Mouse (Mus musculus): ENCODE results near the gene 2310034G01Rik. TPM values are rescaled to one million over a fixed set of nuclear protein-coding genes. Genes with fewer than 3 reads are reported as not detected.

The 2310034G01Rik gene
- polyA plus RNA-seq (2014; fragmentation: Illumina TruSeq; extraction: RNeasy Lipid Tissue Mini Kit (QIAGEN cat#74804); ENCODE audit: insufficient read depth, low read depth, low replicate concordance) = 3.3 TPM

DNA sequence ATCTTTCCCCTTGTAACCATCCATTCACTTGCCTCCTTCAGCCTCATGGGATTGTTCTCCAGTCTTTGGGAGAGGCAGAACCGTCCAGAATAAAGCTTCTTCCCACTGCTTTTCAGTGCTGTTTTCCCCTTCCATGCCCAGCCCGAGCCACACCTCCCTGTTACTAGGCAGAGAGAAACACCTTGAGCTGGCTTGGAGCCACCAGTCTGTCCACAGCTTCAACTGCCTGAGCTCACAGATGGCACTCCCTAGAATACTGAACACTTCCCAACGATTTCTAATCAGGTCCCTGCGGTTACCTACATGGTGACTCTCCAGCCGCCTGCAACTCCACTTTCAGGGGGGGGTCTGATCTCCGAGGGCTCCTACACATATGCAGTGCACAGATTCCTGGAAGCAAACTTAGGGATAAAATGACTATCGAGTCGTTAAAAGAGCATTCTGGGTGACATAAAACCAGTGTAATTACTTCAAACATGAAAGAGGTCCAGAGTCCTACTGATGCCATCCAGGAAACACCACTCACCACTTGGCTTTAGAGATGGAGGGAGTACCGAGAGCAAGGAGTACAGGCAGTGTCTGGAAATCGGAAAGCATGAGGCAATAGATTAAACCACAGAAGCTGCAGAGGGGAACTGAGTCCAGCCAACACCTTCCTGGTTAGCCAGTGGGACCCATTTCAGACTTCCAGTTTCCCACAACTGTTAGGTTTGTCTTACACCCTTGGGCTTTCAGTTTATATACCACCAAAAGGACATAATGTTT is at the start of gene 2310034G01Rik:
2310034G01Rik (minus strand) TSS at position 135 of the 765 bp plus-strand sequence.

DNA sequence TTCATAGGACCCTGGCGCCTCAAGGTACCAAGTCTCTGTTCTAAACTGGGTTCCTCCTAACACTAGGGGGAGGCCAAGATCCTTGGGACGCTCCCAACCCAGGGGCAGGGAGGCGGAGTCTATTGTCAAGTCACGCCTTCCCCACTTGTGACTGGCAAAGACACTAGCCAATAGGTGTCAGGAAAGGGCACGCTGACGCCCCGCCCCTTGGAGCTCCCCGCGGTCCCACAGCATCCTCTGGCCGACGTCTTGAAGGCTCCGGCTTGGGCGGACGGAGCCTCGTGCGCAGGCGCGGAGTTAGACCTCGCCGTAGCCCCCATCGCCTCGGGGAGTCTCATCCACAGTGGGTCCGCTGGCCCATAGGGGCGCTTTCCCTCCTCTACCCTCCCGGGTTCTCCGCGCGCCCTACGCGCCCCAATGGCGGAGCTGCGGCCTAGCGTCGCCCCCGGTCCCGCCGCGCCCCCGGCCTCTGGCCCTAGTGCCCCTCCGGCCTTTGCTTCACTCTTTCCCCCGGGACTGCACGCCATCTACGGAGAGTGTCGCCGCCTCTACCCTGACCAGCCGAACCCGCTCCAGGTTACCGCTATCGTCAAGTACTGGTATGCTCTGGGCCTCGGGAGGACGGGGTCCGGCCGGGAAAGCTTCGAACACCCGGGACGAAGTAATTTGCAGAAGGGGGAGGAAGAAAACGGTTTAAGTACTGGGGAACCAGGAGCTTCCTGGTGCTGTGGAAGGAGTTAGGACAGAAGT is 46.8 kb upstream of the 2310034G01Rik start, which contains the start of gene Sufu:
Sufu (plus strand) TSS at position 211 of the 750 bp plus-strand sequence.

DNA sequence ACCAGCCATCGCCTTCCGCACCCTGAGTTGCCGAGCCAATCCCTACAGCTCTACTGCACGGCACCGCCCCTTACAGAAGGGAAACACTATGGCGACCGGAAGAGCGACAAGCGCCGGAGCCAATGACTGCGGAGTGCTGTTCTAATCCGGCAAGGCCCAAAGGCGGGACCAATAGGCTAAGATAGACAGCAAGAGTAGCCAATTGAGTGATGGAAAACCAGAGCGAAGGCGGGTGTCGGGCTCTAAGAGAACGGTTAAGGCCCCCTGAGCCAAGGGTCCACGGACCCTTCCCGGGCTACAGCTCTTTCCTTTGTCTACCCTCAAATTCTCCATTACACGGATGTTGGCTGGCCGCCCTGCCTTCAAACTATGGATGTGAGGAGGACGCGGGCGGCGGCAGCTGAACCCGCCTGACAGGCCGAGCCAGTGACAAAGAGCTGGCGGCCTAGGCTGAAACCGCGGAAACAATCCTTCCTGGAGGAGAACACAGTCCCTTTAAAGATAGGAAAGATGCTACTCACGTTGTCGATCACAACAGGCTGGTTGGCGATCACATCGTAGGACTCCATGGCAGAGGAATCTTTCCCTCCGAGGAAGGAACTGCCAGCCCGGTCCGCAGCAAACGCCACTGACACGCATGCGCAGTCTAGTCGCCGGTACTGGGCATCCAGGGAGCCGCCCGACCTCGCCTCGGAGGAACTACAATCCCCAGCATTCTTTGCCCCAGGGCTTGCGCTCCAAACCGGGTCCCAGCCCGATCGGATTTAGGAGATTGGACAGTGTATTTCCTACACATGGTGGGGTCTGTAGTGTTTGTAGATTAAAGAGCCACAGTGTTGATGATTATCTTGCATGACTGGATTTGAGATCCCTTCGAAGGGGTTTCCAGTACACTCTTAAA is 45.3 kb upstream of the 2310034G01Rik start, which contains the start of gene Actr1a:
Actr1a (minus strand) TSS at position 640 of the 901 bp plus-strand sequence.

DNA sequence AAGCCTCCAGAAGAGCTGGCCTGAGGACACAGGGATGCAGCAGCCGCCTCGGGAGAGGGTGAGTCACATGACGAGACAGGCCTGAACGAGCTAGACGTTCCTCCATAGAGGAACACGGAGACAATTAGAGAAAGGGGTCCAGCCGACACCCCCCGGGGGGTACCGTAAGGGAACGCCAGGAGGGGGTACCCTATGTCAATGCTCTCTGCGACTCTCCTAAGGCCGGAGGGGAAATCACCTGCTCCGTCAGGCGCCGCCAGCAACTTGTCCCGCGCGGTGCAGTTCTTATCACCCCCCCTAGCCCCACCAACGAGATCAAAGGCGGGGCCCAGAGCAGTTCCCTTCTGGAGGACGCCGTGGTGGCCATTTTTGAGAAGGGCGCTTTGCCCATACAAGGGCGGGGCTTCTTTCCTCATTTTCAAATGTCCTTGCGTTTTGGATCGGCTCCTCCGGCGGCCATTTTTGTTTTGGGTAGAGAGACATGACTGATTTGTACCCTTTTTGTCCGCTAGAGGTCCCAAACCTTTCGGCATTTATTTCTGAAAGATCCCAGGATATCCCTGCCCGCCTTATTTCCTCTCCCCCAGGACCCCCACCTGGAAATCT is 11.7 kb downstream of the 2310034G01Rik start, which contains the start of gene Cuedc2:
Cuedc2 (minus strand) TSS at position 372 of the 606 bp plus-strand sequence.

DNA sequence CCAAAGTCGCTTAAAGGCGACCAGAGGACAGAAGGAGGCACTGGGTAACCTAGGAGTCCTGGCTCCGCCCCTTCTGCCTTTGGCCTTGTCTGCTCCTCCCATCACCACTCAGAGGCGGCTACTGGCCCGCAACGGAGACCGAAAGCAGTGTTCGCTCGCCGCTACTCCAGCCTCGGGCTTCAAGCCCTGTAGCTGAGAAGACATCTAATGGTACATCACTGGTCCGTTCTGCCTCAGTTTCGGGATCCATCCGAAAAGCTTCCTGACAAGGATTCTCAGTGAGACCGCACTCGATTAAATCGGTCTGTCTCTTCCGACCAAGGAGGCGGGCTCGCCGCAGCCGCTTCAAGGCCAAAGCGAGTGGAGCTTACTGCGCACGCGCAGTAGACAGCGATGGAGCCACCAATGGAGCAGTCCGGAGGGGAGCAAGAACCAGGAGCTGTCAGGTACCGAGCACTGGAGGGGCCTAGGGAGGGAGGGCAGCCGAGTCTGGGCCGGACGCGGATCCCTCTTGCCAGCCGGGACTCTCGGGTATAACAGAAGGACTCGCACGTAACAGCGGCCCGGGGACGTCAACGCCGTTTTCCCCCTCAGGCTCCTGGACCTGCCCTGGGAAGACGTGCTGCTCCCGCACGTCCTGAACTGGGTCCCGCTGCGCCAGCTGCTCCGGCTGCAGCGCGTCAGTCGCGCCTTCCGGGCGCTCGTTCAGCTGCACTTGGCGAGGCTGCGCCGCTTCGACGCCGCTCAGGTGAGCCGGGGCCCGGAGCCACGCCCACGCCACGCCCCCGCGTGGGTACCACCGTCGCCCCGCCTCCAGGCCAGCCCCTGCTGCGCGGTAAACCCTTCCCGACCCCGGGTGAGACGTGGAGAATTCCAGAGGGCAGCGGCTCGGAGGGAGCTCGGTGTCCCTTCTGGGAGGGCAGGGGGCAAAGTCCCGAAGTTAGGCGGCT is 21.7 kb downstream of the 2310034G01Rik start, which contains the start of gene Fbxl15:
Fbxl15 (plus strand) TSS at position 104 of the 950 bp plus-strand sequence.

DNA sequence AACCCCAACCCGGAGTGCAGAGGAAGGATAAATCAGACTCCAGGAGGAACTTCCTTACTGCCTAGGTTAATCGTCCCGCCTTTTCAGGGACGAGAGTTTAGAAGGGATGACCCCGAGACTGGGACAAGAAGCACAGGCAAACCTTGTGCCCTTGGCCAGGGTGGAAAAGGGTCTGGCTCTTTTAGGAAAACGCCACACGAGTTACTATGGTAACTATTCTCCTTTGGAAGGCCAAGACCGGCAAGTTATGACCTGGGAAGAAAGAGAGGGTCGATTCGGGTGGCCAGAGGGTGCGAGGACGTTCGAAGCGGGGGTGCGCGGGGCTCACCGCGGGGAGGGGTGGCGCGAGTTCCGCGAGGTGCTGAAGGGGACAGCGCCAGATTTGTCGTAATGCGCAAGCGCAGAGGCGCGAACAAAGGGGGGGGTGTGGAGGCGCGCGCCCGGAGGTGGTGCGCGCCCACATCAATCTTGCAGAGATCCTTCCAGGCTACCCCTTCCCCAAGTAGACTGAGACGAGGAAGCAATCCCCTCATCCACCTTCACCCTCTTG is 23.3 kb downstream of the 2310034G01Rik start, which contains the start of gene Psd:
Psd (minus strand) TSS at position 401 of the 550 bp plus-strand sequence.

DNA sequence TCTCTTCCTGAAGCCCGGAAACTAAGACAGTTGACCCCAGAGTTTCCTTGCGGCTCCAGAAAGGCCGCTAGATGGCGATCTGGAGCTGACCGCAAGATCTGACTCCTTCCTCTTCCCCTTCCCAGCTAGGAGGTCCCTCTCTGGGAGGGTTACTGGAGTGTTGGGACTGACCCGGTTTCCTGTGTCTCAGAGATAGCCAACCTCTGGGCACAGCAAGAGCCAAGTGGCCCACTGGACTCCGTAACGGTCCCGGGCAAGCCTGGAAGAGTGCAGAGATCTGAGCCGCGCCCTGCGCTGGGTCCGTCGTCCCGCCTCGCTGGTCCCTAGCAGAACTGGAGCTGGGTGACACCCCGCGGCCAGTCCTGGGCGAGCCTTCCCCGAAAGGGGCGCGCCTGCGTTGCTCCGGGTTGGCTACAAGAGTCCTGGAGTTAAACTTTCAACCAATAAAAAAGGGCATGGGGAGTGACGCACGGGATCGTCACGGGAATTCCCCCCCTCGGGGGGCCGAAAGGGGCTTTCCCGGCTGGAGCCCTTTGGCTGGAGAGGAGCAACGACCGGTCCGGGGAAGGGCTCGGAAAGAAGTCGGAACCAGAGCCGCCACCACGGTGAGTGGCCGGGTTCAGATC is 45.8 kb downstream of the 2310034G01Rik start, which contains the start of gene Nfkb2:
Nfkb2 (plus strand) TSS at position 105 of the 626 bp plus-strand sequence.

Other genes starting within 250 kb of the 2310034G01Rik start
- 0.61 TPM for gene Elovl3, start 218.4 kb downstream of the 2310034G01Rik start, polyA plus RNA-seq (2014; fragmentation: Illumina TruSeq; extraction: RNeasy Lipid Tissue Mini Kit (QIAGEN cat#74804); ENCODE audit: insufficient read depth, low read depth, low replicate concordance)
- not detected for gene Pitx3, start 202.0 kb downstream of the 2310034G01Rik start, polyA plus RNA-seq (2014; fragmentation: Illumina TruSeq; extraction: RNeasy Lipid Tissue Mini Kit (QIAGEN cat#74804); ENCODE audit: insufficient read depth, low read depth, low replicate concordance)
- gene Gbf1, start 197.8 kb downstream of the 2310034G01Rik start, polyA plus RNA-seq (2014; fragmentation: Illumina TruSeq; extraction: RNeasy Lipid Tissue Mini Kit (QIAGEN cat#74804); ENCODE audit: insufficient read depth, low read depth, low replicate concordance) = 11.0 TPM
- 17.6 TPM for gene Nfkb2, start 46.0 kb downstream of the 2310034G01Rik start, polyA plus RNA-seq (2014; fragmentation: Illumina TruSeq; extraction: RNeasy Lipid Tissue Mini Kit (QIAGEN cat#74804); ENCODE audit: insufficient read depth, low read depth, low replicate concordance)
- gene Psd, start 23.1 kb downstream of the 2310034G01Rik start, polyA plus RNA-seq (2014; fragmentation: Illumina TruSeq; extraction: RNeasy Lipid Tissue Mini Kit (QIAGEN cat#74804); ENCODE audit: insufficient read depth, low read depth, low replicate concordance) = 1.0 TPM
- gene Fbxl15, start 22.1 kb downstream of the 2310034G01Rik start, polyA plus RNA-seq (2014; fragmentation: Illumina TruSeq; extraction: RNeasy Lipid Tissue Mini Kit (QIAGEN cat#74804); ENCODE audit: insufficient read depth, low read depth, low replicate concordance) = 6.1 TPM
- gene Cuedc2, start 11.6 kb downstream of the 2310034G01Rik start, polyA plus RNA-seq (2014; fragmentation: Illumina TruSeq; extraction: RNeasy Lipid Tissue Mini Kit (QIAGEN cat#74804); ENCODE audit: insufficient read depth, low read depth, low replicate concordance) = 70.9 TPM
- gene Mfsd13a, start 9.2 kb downstream of the 2310034G01Rik start, polyA plus RNA-seq (2014; fragmentation: Illumina TruSeq; extraction: RNeasy Lipid Tissue Mini Kit (QIAGEN cat#74804); ENCODE audit: insufficient read depth, low read depth, low replicate concordance) = 4.5 TPM
- gene Actr1a, start 45.4 kb upstream of the 2310034G01Rik start, polyA plus RNA-seq (2014; fragmentation: Illumina TruSeq; extraction: RNeasy Lipid Tissue Mini Kit (QIAGEN cat#74804); ENCODE audit: insufficient read depth, low read depth, low replicate concordance) = 68.9 TPM
- gene Sufu, start 46.6 kb upstream of the 2310034G01Rik start, polyA plus RNA-seq (2014; fragmentation: Illumina TruSeq; extraction: RNeasy Lipid Tissue Mini Kit (QIAGEN cat#74804); ENCODE audit: insufficient read depth, low read depth, low replicate concordance) = 6.9 TPM
- 32.6 TPM for gene Trim8, start 151.4 kb upstream of the 2310034G01Rik start, polyA plus RNA-seq (2014; fragmentation: Illumina TruSeq; extraction: RNeasy Lipid Tissue Mini Kit (QIAGEN cat#74804); ENCODE audit: insufficient read depth, low read depth, low replicate concordance)
- 95.5 TPM for gene Arl3, start 222.9 kb upstream of the 2310034G01Rik start, polyA plus RNA-seq (2014; fragmentation: Illumina TruSeq; extraction: RNeasy Lipid Tissue Mini Kit (QIAGEN cat#74804); ENCODE audit: insufficient read depth, low read depth, low replicate concordance)
- 7.6 TPM for gene Sfxn2, start 223.1 kb upstream of the 2310034G01Rik start, polyA plus RNA-seq (2014; fragmentation: Illumina TruSeq; extraction: RNeasy Lipid Tissue Mini Kit (QIAGEN cat#74804); ENCODE audit: insufficient read depth, low read depth, low replicate concordance)
- 31.1 TPM for gene Wbp1l, start 248.8 kb upstream of the 2310034G01Rik start, polyA plus RNA-seq (2014; fragmentation: Illumina TruSeq; extraction: RNeasy Lipid Tissue Mini Kit (QIAGEN cat#74804); ENCODE audit: insufficient read depth, low read depth, low replicate concordance)